Mouse (Mus musculus): Measurements from ENCODE around the gene Notch4. TPM values are rescaled to one million over a fixed set of nuclear protein-coding genes. Genes with fewer than 3 reads are reported as not detected.

Notch4 gene
- total RNA-seq, 1 experiment, result 14.0 TPM

- DNase-seq (ENCODE audit: low read depth, low spot score), result no peak
- H3K9ac ChIP-seq (ENCODE audit: insufficient read depth, low read depth, low read length, poor library complexity, severe bottlenecking), result no peak overlapping the region
- in situ Hi-C loops (cut with MboI; ENCODE audit: low sequenced_read_pairs in 2 of 2, unreplicated experiment in 2 of 2), result no loop called here
- no peak overlapping the region for H3K4me3 ChIP-seq (ENCODE audit: insufficient read depth in 1 of 2, low read depth in 1 of 2, low read length in 2 of 2, poor library complexity in 1 of 2, severe bottlenecking in 1 of 2)
- no peaks in the 10 kb centered on the region for H3K9me3 ChIP-seq (ENCODE audit: control insufficient read depth, insufficient read depth, low read depth, low read length)
- 0 out of 4 replicates have a peak, but pooled peaks cover 0 to 3% of the 10 kb centered on the region in 2 experiments for H3K4me1 ChIP-seq (ENCODE audit: control insufficient read depth in 2 of 2, insufficient read depth in 2 of 2, low read length in 2 of 2, poor library complexity in 1 of 2)
- no peaks in the 10 kb centered on the region for H3K36me3 ChIP-seq (ENCODE audit: control insufficient read depth, insufficient read depth, low read length, poor library complexity, severe bottlenecking)
- TF ChIP-seq ZC3H11A (IDR thresholded peaks at IDR 0.05; ENCODE audit: borderline replicate concordance, low read depth, low read length) (no peak), ZNF384 (IDR thresholded peaks at IDR 0.05; ENCODE audit: low read depth, low read length) (no peak), CHD2 (IDR thresholded peaks at IDR 0.05; ENCODE audit: low read depth, low read length) (no peak), HCFC1 (IDR thresholded peaks at IDR 0.05; ENCODE audit: borderline replicate concordance, insufficient read depth, low read length) (no peak), MAFK (IDR thresholded peaks at IDR 0.05; ENCODE audit: insufficient read depth, low read depth, low read length) (no peak)
- no peak overlapping the region for H3K27ac ChIP-seq (ENCODE audit: insufficient read depth, low read depth, low read length, poor library complexity, severe bottlenecking)
Observed at GRCm38 (mm10) chr17:34582528-34582927, 18.5 kb downstream of the Notch4 start.

DNA sequence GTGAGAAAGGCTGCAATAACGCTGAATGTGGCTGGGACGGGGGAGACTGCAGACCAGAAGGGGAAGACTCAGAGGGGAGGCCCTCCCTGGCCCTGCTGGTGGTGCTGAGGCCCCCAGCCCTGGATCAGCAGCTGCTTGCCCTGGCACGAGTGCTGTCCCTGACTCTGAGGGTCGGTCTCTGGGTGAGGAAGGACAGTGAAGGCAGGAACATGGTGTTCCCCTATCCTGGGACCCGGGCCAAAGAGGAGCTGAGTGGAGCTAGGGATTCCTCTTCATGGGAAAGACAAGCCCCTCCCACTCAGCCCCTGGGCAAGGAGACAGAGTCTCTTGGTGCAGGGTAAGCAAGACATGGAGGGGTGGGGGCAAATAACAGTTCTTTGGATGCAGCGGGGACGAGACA lies 19.3 kb downstream of the Notch4 start:
- TF ChIP-seq HCFC1 (IDR thresholded peaks at IDR 0.05; ENCODE audit: borderline replicate concordance, insufficient read depth, low read length) (no peak), ZNF384 (IDR thresholded peaks at IDR 0.05; ENCODE audit: low read depth, low read length) (no peak), CHD2 (IDR thresholded peaks at IDR 0.05; ENCODE audit: low read depth, low read length) (no peak), MAFK (IDR thresholded peaks at IDR 0.05; ENCODE audit: insufficient read depth, low read depth, low read length) (no peak), ZC3H11A (IDR thresholded peaks at IDR 0.05; ENCODE audit: borderline replicate concordance, low read depth, low read length) (no peak)
- in situ Hi-C loops (cut with MboI; ENCODE audit: low sequenced_read_pairs in 2 of 2, unreplicated experiment in 2 of 2), result no loop called here
- H3K4me3 ChIP-seq (ENCODE audit: insufficient read depth in 1 of 2, low read depth in 1 of 2, low read length in 2 of 2, poor library complexity in 1 of 2, severe bottlenecking in 1 of 2), result no peak overlapping the region
- no peak overlapping the region for H3K27ac ChIP-seq (ENCODE audit: insufficient read depth, low read depth, low read length, poor library complexity, severe bottlenecking)
- H3K36me3 ChIP-seq (ENCODE audit: control insufficient read depth, insufficient read depth, low read length, poor library complexity, severe bottlenecking), result no peaks in the 10 kb centered on the region
- no peak for DNase-seq (ENCODE audit: low read depth, low spot score)
- peaks cover 2 to 5% of the 10 kb centered on the region in 2 experiments; a peak in 1 of 4 replicates for H3K4me1 ChIP-seq (ENCODE audit: control insufficient read depth in 2 of 2, insufficient read depth in 2 of 2, low read length in 2 of 2, poor library complexity in 1 of 2)
- no peaks in the 10 kb centered on the region for H3K9me3 ChIP-seq (ENCODE audit: control insufficient read depth, insufficient read depth, low read depth, low read length)
- no peak overlapping the region for H3K9ac ChIP-seq (ENCODE audit: insufficient read depth, low read depth, low read length, poor library complexity, severe bottlenecking)

GRCm38 (mm10) chr17:34583819-34584218 lies 19.8 kb downstream of the Notch4 start:
- no peak for DNase-seq (ENCODE audit: low read depth, low spot score)
- H3K27ac ChIP-seq (ENCODE audit: insufficient read depth, low read depth, low read length, poor library complexity, severe bottlenecking), result no peak overlapping the region
- peaks cover 6 to 7% of the 10 kb centered on the region in 2 experiments; a peak in 3 of 4 replicates for H3K4me1 ChIP-seq (ENCODE audit: control insufficient read depth in 2 of 2, insufficient read depth in 2 of 2, low read length in 2 of 2, poor library complexity in 1 of 2)
- H3K4me3 ChIP-seq (ENCODE audit: insufficient read depth in 1 of 2, low read depth in 1 of 2, low read length in 2 of 2, poor library complexity in 1 of 2, severe bottlenecking in 1 of 2), result no peak overlapping the region
- no peaks in the 10 kb centered on the region for H3K9me3 ChIP-seq (ENCODE audit: control insufficient read depth, insufficient read depth, low read depth, low read length)
- TF ChIP-seq MAFK (IDR thresholded peaks at IDR 0.05; ENCODE audit: insufficient read depth, low read depth, low read length), result no peak
- no peak for TF ChIP-seq ZNF384 (IDR thresholded peaks at IDR 0.05; ENCODE audit: low read depth, low read length)
- TF ChIP-seq ZC3H11A (IDR thresholded peaks at IDR 0.05; ENCODE audit: borderline replicate concordance, low read depth, low read length), result no peak
- no peak for TF ChIP-seq HCFC1 (IDR thresholded peaks at IDR 0.05; ENCODE audit: borderline replicate concordance, insufficient read depth, low read length)
- no peaks in the 10 kb centered on the region for H3K36me3 ChIP-seq (ENCODE audit: control insufficient read depth, insufficient read depth, low read length, poor library complexity, severe bottlenecking)
- H3K9ac ChIP-seq (ENCODE audit: insufficient read depth, low read depth, low read length, poor library complexity, severe bottlenecking), result no peak overlapping the region
- in situ Hi-C loops (cut with MboI; ENCODE audit: low sequenced_read_pairs in 2 of 2, unreplicated experiment in 2 of 2), result no loop called here

DNA sequence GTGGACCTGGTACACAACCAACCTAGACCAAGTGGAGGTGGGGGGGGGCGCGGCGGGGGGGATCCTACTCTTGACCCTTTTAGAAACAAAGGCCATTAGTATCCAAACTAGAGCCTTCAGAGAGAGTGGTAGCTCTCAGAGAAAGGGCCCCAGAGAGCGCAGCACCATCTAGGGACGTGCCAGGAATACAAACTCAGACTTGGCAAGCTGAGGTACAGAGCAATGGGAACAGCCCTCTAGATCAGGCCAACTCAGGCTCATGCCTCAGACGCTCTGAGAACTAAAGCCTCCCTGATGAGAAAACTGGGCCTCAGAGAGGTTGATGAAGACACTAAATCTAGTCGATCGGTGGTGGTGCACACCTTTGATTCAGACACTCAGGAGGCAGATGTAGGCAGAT lies 21.1 kb downstream of the Notch4 start:
- Histone ChIP-seq H3K9me3 (ENCODE audit: control insufficient read depth, insufficient read depth, low read depth, low read length) (no peaks in the 10 kb centered on the region), H3K36me3 (ENCODE audit: control insufficient read depth, insufficient read depth, low read length, poor library complexity, severe bottlenecking) (no peaks in the 10 kb centered on the region), H3K4me3 (ENCODE audit: insufficient read depth in 1 of 2, low read depth in 1 of 2, low read length in 2 of 2, poor library complexity in 1 of 2, severe bottlenecking in 1 of 2) (no peak overlapping the region), H3K27ac (ENCODE audit: insufficient read depth, low read depth, low read length, poor library complexity, severe bottlenecking) (no peak overlapping the region), H3K9ac (ENCODE audit: insufficient read depth, low read depth, low read length, poor library complexity, severe bottlenecking) (no peak overlapping the region), H3K4me1 (ENCODE audit: control insufficient read depth in 2 of 2, insufficient read depth in 2 of 2, low read length in 2 of 2, poor library complexity in 1 of 2) (peaks cover 10 to 16% of the 10 kb centered on the region in 2 experiments)
- in situ Hi-C loops (cut with MboI; ENCODE audit: low sequenced_read_pairs in 2 of 2, unreplicated experiment in 2 of 2), result no loop called here
- no peak for DNase-seq (ENCODE audit: low read depth, low spot score)
- no peak for TF ChIP-seq ZC3H11A (IDR thresholded peaks at IDR 0.05; ENCODE audit: borderline replicate concordance, low read depth, low read length)
